Mouse (Mus musculus): ENCODE results near the gene Dtnb. TPM values are rescaled to one million over a fixed set of nuclear protein-coding genes. Genes with fewer than 3 reads are reported as not detected.

The Dtnb gene
- polyA plus RNA-seq, 1 experiment from 2014 or later, result 41.1 TPM

- no peaks in the 10 kb centered on the region for H3K9me3 ChIP-seq (ENCODE audit: low read depth, low read length)
- 83% methylated on average over 6 of the region's 6 CpGs for WGBS
These were observed 157.4 kb downstream of the Dtnb start for GRCm38 (mm10) chr12:3729521-3730075.

GRCm38 (mm10) chr12:3732623-3733265, 160.6 kb downstream of the Dtnb start:
- no peak for TF ChIP-seq CTCF (IDR thresholded peaks at IDR 0.05; ENCODE audit: low read depth)
- H3K9me3 ChIP-seq (ENCODE audit: low read depth, low read length), result no peaks in the 10 kb centered on the region
- WGBS, result 45% methylated on average over 11 of the region's 11 CpGs
- no peak overlapping the region for H3K9ac ChIP-seq
- H3K4me2 ChIP-seq, result no peak overlapping the region
- no peaks in the 10 kb centered on the region for H3K36me3 ChIP-seq (ENCODE audit: insufficient read depth)
- H3K27me3 ChIP-seq (ENCODE audit: insufficient read depth, low read length), result no peaks in the 10 kb centered on the region
- H3K4me3 ChIP-seq (ENCODE audit: low read depth, low read length), result no peak overlapping the region
- 0 out of 2 replicates have a peak, but pooled peaks cover 7% of the 10 kb centered on the region for H3K4me1 ChIP-seq (ENCODE audit: insufficient read depth)
- peak; percentile 73; the same call in 1 of the 2 replicates for ATAC-seq (ENCODE audit: insufficient read depth)
- peak; percentile 64 for DNase-seq
- peak overlapping the region; percentile 58 for H3K27ac ChIP-seq (ENCODE audit: low read depth)

More at GRCm38 (mm10) chr12:3729521-3730075, 157.4 kb downstream of the Dtnb start:
- Histone ChIP-seq H3K4me2 (no peak overlapping the region), H3K27ac (ENCODE audit: low read depth) (no peak overlapping the region), H3K36me3 (ENCODE audit: insufficient read depth) (no peaks in the 10 kb centered on the region), H3K4me3 (ENCODE audit: low read depth, low read length) (no peak overlapping the region), H3K9ac (no peak overlapping the region), H3K27me3 (ENCODE audit: insufficient read depth, low read length) (no peaks in the 10 kb centered on the region), H3K4me1 (ENCODE audit: insufficient read depth) (peaks cover 12% of the 10 kb centered on the region)
- no peak for ATAC-seq (ENCODE audit: insufficient read depth)
- no peak for DNase-seq
- TF ChIP-seq CTCF (IDR thresholded peaks at IDR 0.05; ENCODE audit: low read depth), result no peak

GRCm38 (mm10) chr12:3733328-3733727, 161.1 kb downstream of the Dtnb start:
- no peak overlapping the region for H3K4me2 ChIP-seq
- no peak for TF ChIP-seq CTCF (IDR thresholded peaks at IDR 0.05; ENCODE audit: low read depth)
- H3K9me3 ChIP-seq (ENCODE audit: low read depth, low read length), result no peaks in the 10 kb centered on the region
- 0 out of 2 replicates have a peak, but pooled peaks cover 7% of the 10 kb centered on the region for H3K4me1 ChIP-seq (ENCODE audit: insufficient read depth)
- no peaks in the 10 kb centered on the region for H3K27me3 ChIP-seq (ENCODE audit: insufficient read depth, low read length)
- H3K36me3 ChIP-seq (ENCODE audit: insufficient read depth), result no peaks in the 10 kb centered on the region
- peak; percentile 89 for ATAC-seq (ENCODE audit: insufficient read depth)
- 38% methylated on average over 7 of the region's 7 CpGs for WGBS
- H3K4me3 ChIP-seq (ENCODE audit: low read depth, low read length), result no peak overlapping the region
- peak overlapping the region; percentile 58 for H3K27ac ChIP-seq (ENCODE audit: low read depth)
- no peak overlapping the region for H3K9ac ChIP-seq
- DNase-seq, result peak; percentile 69

GRCm38 (mm10) chr12:3737009-3737408, 164.8 kb downstream of the Dtnb start:
- Histone ChIP-seq H3K27ac (ENCODE audit: low read depth) (no peak overlapping the region), H3K4me1 (ENCODE audit: insufficient read depth) (0 out of 2 replicates have a peak, but pooled peaks cover 7% of the 10 kb centered on the region), H3K4me2 (no peak overlapping the region), H3K4me3 (ENCODE audit: low read depth, low read length) (no peak overlapping the region), H3K27me3 (ENCODE audit: insufficient read depth, low read length) (no peaks in the 10 kb centered on the region), H3K9me3 (ENCODE audit: low read depth, low read length) (no peaks in the 10 kb centered on the region), H3K36me3 (ENCODE audit: insufficient read depth) (no peaks in the 10 kb centered on the region), H3K9ac (no peak overlapping the region)
- TF ChIP-seq CTCF (IDR thresholded peaks at IDR 0.05; ENCODE audit: low read depth), result no peak
- ATAC-seq (ENCODE audit: insufficient read depth) (no peak), DNase-seq (no peak)
- 65% methylated on average over 7 of the region's 7 CpGs for WGBS

GRCm38 (mm10) chr12:3738741-3739529, 166.8 kb downstream of the Dtnb start:
- ATAC-seq (ENCODE audit: insufficient read depth) (no peak), DNase-seq (no peak)
- H3K27ac ChIP-seq (ENCODE audit: low read depth), result no peak overlapping the region
- no peak overlapping the region for H3K4me2 ChIP-seq
- TF ChIP-seq CTCF (IDR thresholded peaks at IDR 0.05; ENCODE audit: low read depth), result no peak
- H3K4me1 ChIP-seq (ENCODE audit: insufficient read depth), result no peaks in the 10 kb centered on the region
- no peak overlapping the region for H3K4me3 ChIP-seq (ENCODE audit: low read depth, low read length)
- H3K9me3 ChIP-seq (ENCODE audit: low read depth, low read length), result no peaks in the 10 kb centered on the region
- WGBS, result 24% methylated on average over 7 of the region's 7 CpGs
- no peaks in the 10 kb centered on the region for H3K27me3 ChIP-seq (ENCODE audit: insufficient read depth, low read length)
- no peaks in the 10 kb centered on the region for H3K36me3 ChIP-seq (ENCODE audit: insufficient read depth)
- H3K9ac ChIP-seq, result no peak overlapping the region

- H3K36me3 ChIP-seq (ENCODE audit: insufficient read depth), result no peaks in the 10 kb centered on the region
- TF ChIP-seq CTCF (IDR thresholded peaks at IDR 0.05; ENCODE audit: low read depth), result no peak
- no peak overlapping the region for H3K4me3 ChIP-seq (ENCODE audit: low read depth, low read length)
- H3K4me2 ChIP-seq, result no peak overlapping the region
- no peaks in the 10 kb centered on the region for H3K27me3 ChIP-seq (ENCODE audit: insufficient read depth, low read length)
- WGBS, result 47% methylated on average over 18 of the region's 18 CpGs
- H3K9me3 ChIP-seq (ENCODE audit: low read depth, low read length), result no peaks in the 10 kb centered on the region
- no peak overlapping the region for H3K27ac ChIP-seq (ENCODE audit: low read depth)
- no peaks in the 10 kb centered on the region for H3K4me1 ChIP-seq (ENCODE audit: insufficient read depth)
- ATAC-seq (ENCODE audit: insufficient read depth), result no peak
- DNase-seq, result no peak
- H3K9ac ChIP-seq, result no peak overlapping the region
These were observed 167.8 kb downstream of the Dtnb start for GRCm38 (mm10) chr12:3739749-3740704.
